Mouse (Mus musculus) ovary, postnatal 36 days (tissue): Measurements from ENCODE around the gene Pold2.

Experiments
- DNase-seq: peaks from one replicate; pipeline ENCODE4 v3.0.0; 2022; ENCODE audit warnings: low spot score, mixed read lengths

Pold2 gene

DNA sequence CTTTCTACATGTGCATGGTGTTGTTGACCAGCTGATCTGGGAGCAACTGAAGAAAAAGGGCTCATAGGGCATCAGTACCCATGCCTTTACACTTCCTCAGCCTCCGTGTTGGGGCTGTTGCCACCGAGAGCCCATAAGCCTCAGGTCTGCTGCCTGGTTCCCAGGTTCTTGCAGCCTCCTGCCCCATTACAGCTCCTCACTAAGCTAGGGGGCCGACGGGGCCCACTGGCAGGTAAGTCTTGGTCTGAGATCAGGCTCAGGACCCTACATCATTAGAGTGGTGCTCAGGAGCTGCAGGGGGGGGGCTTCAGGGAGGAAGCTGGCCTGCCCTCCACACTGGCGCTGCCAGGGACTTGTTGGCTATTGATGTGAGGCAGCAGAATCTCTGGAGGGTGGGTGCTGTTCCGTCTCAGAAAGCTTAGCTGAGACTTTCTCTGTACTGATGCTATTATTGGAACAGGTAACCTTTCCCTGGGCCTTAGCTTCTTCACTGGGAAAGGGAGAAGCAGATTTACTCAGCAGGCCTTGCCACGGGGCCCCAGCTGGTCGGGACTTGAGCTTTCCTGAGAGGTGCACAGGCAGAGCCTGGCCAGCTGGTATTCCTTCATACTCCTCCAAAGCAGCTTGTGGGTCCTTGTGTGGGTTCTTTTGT lies 21.5 kb downstream of the Pold2 start:
- no peak for DNase-seq

DNA sequence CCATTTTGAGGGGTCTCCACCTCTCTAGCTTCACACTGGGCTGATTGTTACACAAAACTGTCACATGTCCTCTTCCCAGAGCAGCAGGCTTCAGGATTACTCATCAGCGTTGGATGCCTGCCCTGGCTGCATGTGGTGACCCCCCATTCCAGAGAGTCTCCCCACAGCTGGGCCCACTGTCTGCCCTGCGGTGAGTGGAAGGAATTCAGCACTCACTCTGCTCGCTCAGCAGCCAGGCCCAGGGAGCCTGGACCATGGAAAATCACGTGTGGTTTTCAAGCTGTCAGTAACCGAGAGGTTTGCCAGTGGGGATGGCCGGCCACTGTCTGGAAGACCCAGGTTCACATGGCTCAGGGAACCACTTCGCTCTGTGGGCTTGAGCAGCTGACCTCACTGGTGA lies 22.2 kb downstream of the Pold2 start:
- DNase-seq: no peak

- no peak for DNase-seq
Observed at GRCm38 (mm10) chr11:5855481-5855880, 22.6 kb downstream of the Pold2 start.

DNA sequence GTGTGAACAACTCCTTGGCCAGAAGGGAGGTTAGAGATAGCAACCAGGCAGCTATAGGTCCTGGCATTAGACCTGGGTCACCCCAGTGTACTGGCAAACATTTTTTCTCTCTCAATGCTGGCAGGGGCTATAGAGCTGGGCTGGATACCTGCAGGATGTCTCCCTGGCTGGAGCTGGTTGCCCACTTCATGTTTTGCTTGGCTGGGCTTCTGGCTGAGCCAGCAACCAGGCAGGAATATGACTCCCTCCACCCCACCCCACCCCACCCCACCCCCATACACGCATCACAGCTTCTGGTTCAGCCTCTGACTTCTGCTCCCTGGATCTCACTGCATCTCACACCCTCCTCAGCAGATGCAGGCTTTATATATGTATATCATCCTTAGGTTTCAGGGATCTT lies 25.8 kb downstream of the Pold2 start:
- no peak for DNase-seq

GRCm38 (mm10) chr11:5851021-5851736 lies 26.9 kb downstream of the Pold2 start:
- DNase-seq: no peak

DNA sequence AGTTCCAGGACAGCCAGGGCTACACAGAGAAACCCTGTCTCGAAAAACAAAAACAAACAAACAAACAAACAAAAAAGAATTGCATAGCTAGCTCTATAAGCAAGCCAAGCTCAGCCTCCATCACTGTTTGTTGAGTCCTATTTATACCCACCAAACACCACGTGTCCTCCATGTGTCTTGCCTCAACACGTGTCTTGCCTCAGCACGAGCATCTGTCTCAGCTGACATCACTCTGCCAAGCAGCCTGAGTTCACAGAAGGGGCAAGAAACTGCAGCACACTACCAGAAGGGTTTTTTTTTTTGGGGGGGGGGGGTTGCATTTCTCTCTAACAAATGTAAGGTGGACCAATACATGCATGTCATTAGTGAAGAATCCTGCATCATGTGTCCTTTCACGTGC lies 27.6 kb downstream of the Pold2 start:
- no peak for DNase-seq

DNA sequence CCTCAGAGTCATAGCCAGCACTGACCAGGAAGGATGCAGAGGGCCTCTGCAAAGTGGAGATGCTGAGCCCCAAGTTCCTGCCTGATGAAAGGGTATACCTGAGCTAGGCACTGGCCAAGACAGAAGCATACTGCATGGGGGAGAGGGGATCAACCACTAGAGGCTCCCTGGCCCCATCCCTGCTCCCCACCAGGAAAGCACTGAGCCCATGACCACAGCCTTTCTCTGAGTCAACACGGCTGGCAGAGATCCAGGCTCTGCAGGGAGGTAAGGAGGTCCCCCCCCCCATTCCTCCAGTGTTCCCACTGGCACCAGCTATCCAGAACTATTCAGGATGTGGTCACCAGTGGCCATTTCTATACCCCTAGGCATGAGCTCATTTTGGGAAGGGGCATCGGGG lies 28.8 kb downstream of the Pold2 start:
- DNase-seq: no peak

DNA sequence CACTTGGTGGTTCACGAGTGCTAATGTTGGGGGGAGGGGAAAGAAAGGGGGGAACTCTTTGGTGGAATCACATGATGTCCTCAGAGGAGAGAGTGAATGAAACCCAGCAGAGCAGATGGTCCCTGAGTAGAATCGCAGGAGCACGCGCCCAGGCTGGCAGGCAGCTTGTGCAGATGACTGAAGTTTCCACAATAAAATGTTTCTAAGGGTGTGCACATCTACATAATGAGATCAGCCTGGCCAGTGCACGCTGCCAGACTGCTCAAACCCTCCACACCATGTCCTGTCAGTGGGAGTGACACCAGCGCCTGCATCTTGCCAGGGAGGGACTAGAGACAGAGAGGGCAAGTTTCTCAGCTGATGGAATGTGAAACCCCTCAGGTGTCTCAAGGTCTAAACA lies 29.4 kb downstream of the Pold2 start:
- no peak for DNase-seq

- DNase-seq: peak; percentile 51
Observed at GRCm38 (mm10) chr11:5846639-5847345, 31.3 kb downstream of the Pold2 start.

GRCm38 (mm10) chr11:5843131-5843530 lies 35.0 kb downstream of the Pold2 start:
- DNase-seq: no peak

DNA sequence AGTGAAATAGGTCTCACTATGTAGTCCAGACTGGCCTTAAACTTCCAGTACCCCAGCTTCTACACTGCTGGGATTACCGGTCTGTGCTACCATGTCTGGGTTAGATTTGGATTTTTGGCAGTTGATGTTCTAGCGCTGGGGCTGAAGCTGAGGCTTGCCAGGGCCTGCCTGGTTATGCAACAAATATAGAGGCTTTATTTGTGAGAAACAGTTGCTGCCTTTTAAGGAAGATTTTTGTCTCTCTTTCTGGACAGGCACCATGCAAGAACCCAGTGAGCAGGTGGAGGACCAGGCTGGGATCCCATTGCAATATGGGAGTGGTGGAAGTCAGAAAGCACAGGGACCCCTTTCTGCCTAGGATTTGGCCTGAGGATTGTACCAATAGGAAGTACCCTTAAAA lies 36.3 kb downstream of the Pold2 start:
- DNase-seq: no peak

DNA sequence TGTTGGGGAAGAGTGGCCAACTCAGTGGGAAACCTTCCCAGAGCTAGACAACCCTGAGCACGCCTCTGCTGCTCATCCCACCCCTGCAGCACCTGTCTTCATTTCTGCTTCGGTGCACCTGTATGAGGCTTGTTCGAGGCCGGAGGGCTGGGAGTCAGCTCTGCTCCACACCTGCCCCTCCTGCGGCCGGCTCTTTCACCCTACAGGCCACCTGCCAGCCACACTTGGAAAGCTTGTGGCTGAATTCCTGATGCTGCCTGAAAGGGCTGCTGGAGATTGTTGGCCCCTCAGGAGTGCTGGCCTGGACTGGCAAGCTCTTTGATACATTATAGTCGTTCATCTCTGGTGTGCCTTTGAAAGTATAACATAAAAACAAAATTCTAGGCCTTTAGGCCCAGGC lies 37.7 kb downstream of the Pold2 start:
- no peak for DNase-seq

DNA sequence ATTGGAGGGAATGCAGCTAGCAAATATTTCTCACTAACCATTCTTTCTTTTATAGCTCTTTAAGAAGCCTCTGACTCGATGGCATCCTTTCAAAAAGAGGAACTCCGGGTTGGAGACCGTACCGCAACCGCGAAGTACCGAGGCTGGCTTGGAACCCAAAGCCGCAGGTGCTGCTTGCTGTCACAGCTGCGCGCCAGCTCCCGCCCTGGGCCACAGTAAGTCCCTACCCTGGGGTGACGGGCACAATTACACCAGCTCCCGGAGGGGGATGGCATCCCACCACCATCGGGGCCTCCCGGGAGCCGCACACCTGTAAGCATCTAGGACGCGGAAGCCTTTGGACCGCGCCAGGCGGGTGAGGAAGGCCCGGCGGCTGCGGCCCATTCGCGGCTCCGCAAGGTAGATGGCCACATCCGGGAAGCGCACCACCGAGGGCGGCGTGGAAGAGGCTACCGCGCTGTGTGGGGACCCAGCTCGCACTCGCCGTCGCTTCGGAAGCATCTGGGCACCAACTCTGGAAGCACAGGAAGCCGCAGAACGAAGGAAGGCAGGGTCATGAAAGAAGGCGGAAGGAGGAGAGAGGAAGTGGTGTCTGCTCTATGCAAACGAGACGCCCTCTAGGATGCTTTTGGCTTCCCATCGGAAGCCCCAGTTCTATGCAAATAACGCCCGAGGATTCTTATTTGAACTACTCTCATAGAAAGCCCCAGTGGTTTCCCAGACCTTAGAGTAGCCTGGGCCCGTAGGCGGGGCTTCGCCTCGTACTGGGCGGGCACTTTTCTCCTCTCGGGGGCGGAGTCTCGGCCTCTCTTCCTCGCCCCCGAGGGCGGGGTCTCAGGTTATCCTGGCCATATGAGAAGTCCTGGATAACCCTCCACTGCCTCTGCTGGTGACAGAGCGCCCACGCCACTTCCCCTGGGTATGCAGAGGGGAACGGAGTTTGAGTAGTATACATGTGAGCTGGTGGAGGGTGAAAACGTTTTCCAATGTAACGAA lies 40.5 kb downstream of the Pold2 start, which contains the start of gene Polm:
Gene Polm (minus strand): TSS at position 766 of the 996 bp plus-strand sequence.
- DNase-seq: peak; percentile 92

DNA sequence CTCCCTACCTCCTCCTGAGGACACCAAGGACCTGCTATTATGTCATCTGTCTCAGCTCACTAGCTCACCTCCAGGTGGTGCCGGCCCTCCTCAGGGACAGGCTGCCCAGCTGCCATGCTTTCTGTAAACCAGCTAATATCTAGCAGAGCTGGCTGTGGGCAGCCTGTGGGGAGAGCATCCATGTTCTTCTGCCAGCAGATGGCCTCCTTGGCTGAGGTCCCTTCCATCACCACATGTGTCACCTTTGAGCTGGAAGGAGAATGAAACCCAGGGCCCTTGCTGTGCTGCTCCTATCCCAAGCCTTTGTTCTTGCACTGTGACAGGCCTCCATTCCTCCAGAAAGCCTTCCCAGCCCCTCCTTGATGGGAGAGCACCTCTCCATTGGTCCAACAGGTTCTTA lies 42.0 kb downstream of the Pold2 start:
- no peak for DNase-seq

DNA sequence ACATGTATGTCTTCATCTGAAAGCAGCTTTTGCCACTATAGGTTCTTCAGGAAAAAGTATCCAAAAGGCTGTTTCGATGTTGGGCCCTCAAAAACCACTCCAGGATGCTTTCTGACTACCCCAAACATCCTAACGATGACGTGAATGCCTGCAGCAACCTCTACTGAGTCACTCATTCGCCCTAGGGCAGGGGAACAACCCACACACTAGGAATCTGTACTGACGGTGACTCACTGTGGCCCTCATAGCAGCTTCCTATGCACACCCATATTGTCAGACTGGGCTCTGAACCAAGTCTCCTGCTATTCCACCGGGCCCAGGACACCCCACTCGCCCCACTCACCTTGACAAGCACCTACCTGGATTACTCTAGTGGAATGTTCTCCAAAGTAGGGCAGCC lies 43.0 kb downstream of the Pold2 start:
- DNase-seq: no peak

DNA sequence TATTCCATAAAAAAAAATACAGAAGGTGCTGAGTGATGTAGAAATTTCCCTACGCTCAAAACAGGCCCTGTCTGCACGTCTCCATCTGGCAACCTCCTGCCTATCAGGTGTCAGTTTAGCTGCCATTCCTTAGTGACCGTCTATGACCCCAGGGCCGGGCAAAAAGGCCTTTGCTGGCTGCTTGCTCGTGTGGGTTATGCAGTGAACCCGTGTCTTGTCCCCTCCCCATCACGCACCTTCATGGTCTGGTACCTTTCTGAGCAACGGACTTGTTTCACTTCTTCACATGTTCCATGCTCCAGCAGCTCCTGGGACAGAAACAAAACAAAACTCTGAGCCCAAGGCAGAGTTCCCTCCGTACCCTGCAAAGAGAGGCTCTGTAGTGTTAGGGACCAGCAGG lies 43.6 kb downstream of the Pold2 start:
- DNase-seq: no peak

DNA sequence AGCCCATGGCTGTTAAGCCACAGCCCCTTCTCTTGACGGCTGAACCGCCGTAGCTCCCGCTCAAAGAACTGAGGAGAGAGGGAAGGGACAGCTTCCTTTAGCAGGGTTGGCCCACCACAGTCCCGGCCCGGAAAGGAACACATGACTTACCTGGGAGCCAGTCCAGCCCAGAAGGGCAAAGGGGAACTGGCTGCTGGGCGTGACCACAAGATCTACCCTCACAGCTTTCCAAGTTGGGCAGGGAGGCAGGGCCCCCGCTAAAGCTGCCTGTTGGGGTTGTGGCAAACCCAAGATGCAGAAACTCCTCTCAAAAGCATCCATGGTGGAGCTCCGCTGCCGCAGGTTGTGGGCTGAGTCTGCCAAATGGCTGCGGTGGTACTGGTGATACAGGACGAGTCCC lies 48.8 kb downstream of the Pold2 start:
- DNase-seq: no peak

GRCm38 (mm10) chr11:5828509-5829191 lies 49.4 kb downstream of the Pold2 start:
- DNase-seq: no peak

GRCm38 (mm10) chr11:5827931-5828330 lies 50.2 kb downstream of the Pold2 start:
- no peak for DNase-seq

- no peak for DNase-seq
Observed at GRCm38 (mm10) chr11:5825432-5825831, 52.7 kb downstream of the Pold2 start.
